Mouse (Mus musculus) heart, postnatal 10 days (tissue): ENCODE results near the gene Pcyt2. TPM values are rescaled to one million over a fixed set of nuclear protein-coding genes. Genes with fewer than 3 reads are reported as not detected.

Experiments
- DNase-seq, 2 experiments: peaks; one replicate each; pipeline ENCODE4 v3.0.0; 2021
- intact Hi-C: fragments of 180-260 bp; cut with DNase I; formaldehyde crosslinking; loops from one replicate; pipeline ENCODE4 v1.15.1; 2025
- total RNA-seq, 2 experiments: library from RNA; stranded (reverse); gene quantifications; 2 replicates each; pipeline ENCODE4 v1.2.3; 2021

Pcyt2 gene
- total RNA-seq, result 10 to 100 TPM; 39.7 to 45.8 TPM

DNA sequence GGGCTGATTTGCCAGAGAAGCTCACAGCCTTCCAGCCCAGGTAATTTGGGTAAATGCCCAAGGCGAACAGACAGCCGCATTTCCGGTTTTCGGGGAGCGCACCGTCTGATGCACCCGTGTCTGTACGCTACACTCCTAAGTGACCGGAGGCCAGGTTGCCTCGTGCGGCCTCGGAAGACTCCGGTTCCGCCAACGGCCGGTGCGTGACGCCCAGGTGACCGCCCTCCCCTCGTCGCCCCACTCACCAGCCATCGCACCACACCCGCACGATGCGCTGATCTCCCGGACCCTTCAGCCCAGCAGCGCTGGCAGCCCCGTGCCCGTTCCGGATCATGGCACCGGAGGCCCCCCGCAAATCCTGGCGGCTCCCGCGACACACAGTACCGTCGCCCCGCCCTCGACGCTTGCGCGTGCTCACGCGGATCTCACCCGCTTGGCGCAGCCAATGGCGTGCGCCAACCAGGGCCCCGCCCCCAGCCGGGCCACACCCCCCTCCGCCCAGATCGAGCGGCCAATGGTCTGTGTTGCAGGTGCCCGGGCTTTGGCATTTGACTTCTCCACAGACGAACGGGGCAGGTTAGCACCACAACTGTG, at the start of gene Pcyt2:
Gene Pcyt2 (minus strand): TSS at position 418 of the 594 bp plus-strand sequence.
- intact Hi-C loops, result no loop called here
- DNase-seq, result peak; percentile 91 to 92

- peak in 1 of 2 experiments; percentile 36 for DNase-seq
- intact Hi-C loops, result no loop called here
Measured at GRCm38 (mm10) chr11:120666617-120667016, 48.9 kb upstream of the Pcyt2 start.

DNA sequence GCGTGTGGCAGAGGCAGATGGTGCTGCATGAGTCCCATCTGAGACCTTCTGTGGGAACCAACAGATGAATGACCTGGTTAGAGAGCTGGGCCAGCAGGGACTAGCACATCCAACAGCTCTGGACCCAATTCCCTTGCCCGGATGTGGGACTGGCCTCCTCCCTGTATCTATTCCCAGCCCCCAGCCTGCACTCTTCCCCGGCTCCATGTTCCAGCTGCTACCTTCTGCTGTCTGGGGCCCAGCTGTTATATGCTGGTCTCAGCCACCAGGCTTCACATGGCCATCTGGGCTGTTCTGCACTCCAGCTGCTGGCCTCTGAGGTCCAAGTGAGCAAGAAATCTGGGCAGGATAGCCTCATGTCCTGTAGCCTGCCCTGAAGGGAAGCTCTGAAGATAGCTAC, 47.7 kb upstream of the Pcyt2 start:
- intact Hi-C loops, result no loop called here
- DNase-seq, result peak; percentile 85

GRCm38 (mm10) chr11:120663714-120664113, 46.0 kb upstream of the Pcyt2 start:
- intact Hi-C loops, result no loop called here
- no peak for DNase-seq

DNA sequence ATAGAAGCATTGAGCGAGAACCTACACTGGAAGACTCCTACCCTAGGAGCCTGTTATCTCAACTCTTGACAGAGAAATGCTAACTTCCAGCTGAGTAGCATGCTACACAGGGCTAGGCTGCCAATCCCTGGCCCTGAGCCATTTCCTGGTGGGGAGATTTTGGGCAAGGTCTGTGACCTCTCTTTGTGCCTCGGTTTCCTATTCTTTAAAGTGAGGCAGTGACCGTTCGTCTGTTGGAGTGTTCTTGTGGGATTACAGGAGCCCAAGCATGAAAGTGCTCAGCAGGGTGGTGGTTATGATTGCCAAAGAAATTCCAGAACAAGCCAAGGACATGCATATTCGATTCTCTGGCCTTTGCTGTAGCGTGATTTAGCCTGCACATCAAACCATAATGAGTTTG, 45.0 kb upstream of the Pcyt2 start:
- intact Hi-C loops, result no loop called here

DNA sequence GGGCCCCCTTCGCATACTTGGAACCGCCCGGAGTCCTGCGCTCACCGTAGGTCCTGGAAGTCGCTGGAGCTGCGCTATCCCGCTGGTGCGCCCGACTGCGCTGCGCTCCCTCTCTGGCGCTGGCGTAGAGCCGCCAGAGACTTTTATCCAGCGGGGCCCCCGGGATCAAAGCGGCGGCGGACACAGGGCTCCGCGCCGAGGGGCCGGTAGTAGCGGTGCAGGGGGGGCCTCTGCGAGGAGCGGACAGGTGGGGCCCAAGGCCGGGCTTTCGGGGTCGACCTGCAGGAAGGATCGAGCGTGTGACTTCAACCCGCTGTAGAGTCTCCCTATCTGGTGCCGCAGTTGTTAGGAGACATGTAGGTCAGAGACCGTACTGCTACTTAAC, 43.3 kb upstream of the Pcyt2 start, which contains the start of gene Notum:
Gene Notum (minus strand): TSS at position 100 of the 385 bp plus-strand sequence.
- intact Hi-C loops, result no loop called here
- DNase-seq, result no peak

More for the DNA sequence above, 45.0 kb upstream of the Pcyt2 start:
- DNase-seq, result no peak

DNA sequence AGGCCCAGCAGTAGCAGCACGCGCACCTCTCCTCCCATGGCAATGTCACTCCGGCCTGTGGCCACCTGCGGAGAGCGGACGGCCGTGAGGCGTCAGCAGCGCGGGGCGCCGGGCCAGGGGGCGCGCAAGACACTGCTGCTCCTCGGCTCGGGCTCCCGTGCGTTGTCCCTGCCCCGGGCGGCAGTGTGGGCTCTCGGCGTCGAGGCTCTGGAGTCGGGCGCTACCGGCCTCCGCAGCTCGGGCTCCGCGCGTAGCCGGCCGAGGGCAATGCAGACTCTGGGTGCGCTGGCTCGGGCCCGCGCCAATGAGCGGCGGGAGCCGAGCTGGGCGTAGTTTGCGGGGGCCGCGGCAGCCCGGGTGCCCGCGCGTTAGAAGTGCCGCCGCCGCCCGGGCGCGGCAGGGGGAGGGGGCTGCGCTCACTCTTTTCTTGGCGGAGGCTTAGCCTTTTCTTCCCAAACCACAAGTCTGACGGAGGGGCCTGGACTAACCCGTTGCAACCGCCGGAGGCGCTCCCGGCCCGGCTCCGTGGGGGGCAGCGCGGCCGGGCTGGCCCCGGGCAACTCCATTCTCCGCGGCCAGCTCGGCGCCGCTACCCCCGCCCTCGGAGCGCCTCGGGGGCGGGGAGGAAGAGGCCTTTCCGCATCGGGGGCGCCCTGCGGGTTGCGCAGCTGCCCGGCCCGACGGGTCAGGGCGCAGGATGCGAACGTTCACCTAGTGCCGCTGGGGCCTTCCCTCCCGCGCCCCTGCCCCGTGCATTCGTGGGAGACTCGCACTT, 42.8 kb upstream of the Pcyt2 start:
- peak; percentile 42 to 51 for DNase-seq
- intact Hi-C loops, result no loop called here

DNA sequence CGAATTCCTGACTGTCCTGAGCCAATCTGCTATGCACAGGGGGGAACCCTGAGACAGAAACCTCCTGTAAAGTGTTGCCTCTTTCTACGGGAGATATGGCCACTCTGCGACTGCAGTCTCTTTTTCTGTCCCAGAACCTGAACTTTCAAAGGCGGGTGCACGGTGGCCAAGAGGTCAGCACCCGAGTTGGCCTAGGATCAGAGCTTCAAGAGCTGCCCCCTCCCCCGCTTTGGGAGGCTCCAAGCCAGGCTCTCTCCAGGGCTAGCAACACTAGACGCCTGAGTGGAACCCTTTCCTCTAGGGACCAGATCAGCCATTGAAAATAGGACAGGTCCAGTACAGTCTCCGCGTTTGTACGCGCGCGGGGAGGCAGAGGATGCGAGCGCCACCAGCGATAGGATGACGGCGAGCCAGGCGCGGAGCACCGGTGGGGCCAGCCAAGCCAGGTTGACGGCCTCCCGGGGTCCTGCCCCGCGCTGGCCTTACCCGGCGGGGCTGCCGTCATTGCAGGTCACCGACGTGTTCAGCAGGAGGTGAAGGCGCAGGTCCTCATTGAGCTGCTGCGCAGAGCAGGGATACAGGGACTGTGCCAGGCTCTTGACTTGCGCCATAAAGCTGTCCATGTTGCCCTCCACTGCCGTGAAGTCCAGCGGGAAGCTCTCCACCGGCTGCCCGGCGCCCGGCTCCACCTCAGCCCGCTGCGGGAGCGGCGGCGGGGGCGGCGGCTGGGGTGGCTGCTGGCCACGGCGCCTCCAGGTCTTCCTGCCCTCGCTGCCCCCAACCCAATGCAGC, 42.0 kb upstream of the Pcyt2 start:
- intact Hi-C loops, result loop anchor here (1.0 to 5.0 kb wide), 3 partner anchors 19 to 118 kb away; no protein-coding TSS in a partner anchor
- DNase-seq, result no peak

GRCm38 (mm10) chr11:120658876-120659410, 41.2 kb upstream of the Pcyt2 start:
- DNase-seq, result peak; percentile 85 to 90
- intact Hi-C loops, result loop anchor here (1.0 to 5.0 kb wide), 3 partner anchors 20 to 118 kb away; no protein-coding TSS in a partner anchor

DNA sequence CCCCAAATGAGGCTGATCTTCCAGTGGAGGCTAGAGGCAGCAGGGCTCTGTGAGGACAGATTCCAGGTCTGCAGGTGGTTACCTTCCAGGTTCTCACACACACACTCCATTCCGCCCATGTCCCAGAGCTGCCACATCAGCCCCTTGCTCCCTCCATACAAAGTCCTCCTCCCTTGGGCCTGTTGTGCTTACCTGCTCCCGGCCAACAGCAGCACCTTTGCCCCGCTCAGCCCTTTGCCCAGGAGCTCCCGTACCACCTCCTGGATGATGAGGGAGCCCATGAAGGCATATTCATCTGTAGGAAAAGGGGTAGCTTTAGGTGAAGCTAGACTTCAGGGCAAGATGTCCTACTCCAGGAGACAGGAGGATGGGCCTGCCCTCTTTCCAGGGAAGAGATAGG, 39.6 kb upstream of the Pcyt2 start:
- DNase-seq, result no peak
- intact Hi-C loops, result loop anchor here (5.0 kb wide), 1 partner anchor 120 kb away; no protein-coding TSS in a partner anchor

GRCm38 (mm10) chr11:120654741-120655140, 37.0 kb upstream of the Pcyt2 start:
- DNase-seq, result no peak
- intact Hi-C loops, result loop anchor here (5.0 kb wide), 1 partner anchor 123 kb away; no protein-coding TSS in a partner anchor

- intact Hi-C loops, result no loop called here
Measured at GRCm38 (mm10) chr11:120651872-120652271, 34.1 kb upstream of the Pcyt2 start.

DNA sequence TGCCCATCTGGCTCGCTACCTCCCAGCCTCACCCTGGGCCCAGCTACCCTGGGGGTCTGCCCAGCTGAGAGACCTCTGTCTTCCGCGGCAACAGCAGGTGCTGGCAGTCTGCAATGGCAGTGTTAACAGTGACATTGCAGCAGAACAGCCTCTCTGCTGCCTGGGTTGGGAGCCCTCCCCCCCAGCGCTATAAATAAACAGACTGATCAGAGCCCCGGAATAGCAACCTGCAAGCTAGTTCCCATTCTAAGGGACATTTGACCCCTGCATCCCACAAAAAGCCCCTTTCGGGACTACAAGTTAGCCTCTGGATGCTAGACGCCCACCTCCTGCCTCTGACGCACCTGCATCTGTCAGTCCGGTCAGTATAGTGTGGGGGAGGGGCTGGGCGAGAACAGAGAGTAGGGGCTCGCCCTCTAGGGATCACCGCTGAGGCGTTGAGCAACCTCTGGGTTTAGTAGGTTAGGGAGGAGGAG, 30.3 kb upstream of the Pcyt2 start, which contains the start of gene Myadml2:
Gene Myadml2 (minus strand): TSS at position 158 of the 476 bp plus-strand sequence.
- intact Hi-C loops, result no loop called here
- DNase-seq, result peak; percentile 75 to 76

More at GRCm38 (mm10) chr11:120651872-120652271, 34.1 kb upstream of the Pcyt2 start:
- DNase-seq, result no peak

- DNase-seq, result peak in 1 of 2 experiments; percentile 39
- intact Hi-C loops, result no loop called here
Measured at GRCm38 (mm10) chr11:120647047-120647830, 29.5 kb upstream of the Pcyt2 start.

GRCm38 (mm10) chr11:120643601-120643987, 25.9 kb upstream of the Pcyt2 start, which contains the start of gene Pycr1:
Gene Pycr1, minus strand, starts transcription at chr11:120643769.
- intact Hi-C loops, result no loop called here
- DNase-seq, result peak; percentile 96

DNA sequence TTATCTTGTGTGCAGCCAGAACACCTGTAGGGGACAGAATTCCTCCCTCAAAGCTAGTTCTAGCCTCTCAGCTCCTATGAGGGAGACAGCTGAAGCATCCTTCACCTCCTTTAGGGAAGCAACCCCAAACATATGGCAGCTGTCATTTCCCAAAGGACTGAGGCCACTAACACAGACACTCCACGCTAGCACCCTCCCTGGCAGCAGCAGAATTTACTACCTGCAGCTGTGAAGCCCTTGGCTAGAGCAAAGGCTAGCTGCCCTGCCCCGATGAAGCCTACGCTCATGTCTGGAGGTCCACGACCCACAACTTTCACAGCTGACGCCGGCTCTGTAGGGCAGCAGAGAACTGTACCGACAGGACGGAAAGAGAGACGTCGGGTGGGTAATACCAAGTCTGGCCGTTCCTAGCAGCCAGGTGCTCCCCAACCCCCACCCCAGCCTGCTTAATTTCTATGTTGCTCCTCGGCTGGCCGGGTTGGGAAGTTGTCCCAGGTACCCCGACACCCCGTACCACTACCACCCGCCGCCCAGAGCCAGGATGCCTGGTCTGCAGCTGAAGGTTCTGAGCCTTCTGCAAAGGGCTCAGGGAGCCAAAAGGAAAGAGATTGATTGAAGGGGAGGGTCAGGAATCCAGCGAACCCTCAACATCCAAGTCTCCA, 25.3 kb upstream of the Pcyt2 start:
- no peak for DNase-seq
- intact Hi-C loops, result no loop called here

DNA sequence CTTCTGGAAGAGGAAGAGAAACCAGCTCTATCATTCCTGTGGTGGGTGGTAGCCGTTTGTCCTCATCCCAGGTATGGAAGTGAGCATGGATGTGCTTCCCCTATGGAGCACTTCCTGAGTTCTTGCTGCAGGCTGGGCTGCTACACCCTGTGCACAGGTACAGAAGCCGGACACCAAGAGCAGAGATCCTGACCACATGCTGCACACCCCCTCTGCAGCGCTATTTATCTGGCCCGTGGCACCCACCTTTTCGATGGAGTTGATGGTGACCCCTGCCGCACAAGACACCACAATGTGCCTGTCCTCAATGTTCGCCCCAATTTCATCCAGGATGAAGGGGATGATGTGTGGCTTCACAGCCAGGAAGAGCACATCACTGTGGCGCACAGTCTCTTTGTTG, 24.1 kb upstream of the Pcyt2 start:
- no peak for DNase-seq
- intact Hi-C loops, result no loop called here

- intact Hi-C loops, result no loop called here
- no peak for DNase-seq
Measured at GRCm38 (mm10) chr11:120641255-120641654, 23.5 kb upstream of the Pcyt2 start.

DNA sequence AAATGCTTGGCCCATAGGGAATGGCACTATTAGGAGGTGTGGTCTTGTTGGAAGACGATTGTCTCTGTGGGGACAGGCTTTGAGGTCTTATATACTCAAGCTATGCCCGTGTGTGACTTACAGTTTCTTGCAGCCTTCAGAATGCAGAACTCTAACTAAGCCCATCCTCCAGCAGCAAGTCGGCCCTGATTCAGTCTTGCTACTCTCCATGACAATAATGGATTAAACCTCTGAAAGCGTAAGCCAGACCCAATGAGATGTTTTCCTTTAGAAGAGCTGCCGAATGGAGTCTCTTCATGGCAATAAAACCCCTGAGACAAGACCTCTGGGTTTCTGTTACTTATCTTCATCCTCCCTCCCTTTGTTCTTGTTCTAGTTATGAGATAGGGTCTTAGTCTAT, 17.1 kb upstream of the Pcyt2 start:
- intact Hi-C loops, result no loop called here
- DNase-seq, result no peak
